Mouse (Mus musculus) adrenal gland, postnatal 36 days (tissue): Measurements from ENCODE around the gene Zwint. TPM values are rescaled to one million over a fixed set of nuclear protein-coding genes. Genes with fewer than 3 reads are reported as not detected.

Experiments used
- DNase-seq, 2 experiments: peaks; one replicate each; pipeline ENCODE4 v3.0.0; 2021; ENCODE audit warnings: mixed read lengths in 1 of 2
- long read RNA-seq, 2 experiments: library from polyadenylated mRNA; stranded (forward); transcript quantifications; one replicate each; pipeline ENCODE4 v2.0.0; 2021; ENCODE audit warnings: borderline sequencing depth in 2 of 2
- total RNA-seq, 2 experiments: library from RNA; stranded (reverse); gene quantifications; 2 replicates each; pipeline ENCODE4 v1.2.3; 2021

Gene Zwint
- total RNA-seq = 100 to 1,000 TPM; 126 to 154 TPM
- long read RNA-seq, experiment 1, transcript Zwint-201 (8 exons, 1,834 nt) = major isoform, 214 of 247 reads
- long read RNA-seq, experiment 1, transcript Zwint-202 (8 exons, 2,676 nt) = minor isoform, 6 of 247 reads
- long read RNA-seq, experiment 1, transcript Zwint-204 (8 exons, 1,138 nt) = minor isoform, 13 of 247 reads
- long read RNA-seq, experiment 1, partial matches to known transcripts = 8 of 247 reads
- long read RNA-seq, experiment 1, other reads (novel, unspliced or antisense) = 6 of 247 reads
- long read RNA-seq, experiment 2, transcript Zwint-201 (8 exons, 1,834 nt) = major isoform, 83 of 93 reads
- long read RNA-seq, experiment 2, partial matches to known transcripts = 3 of 93 reads
- long read RNA-seq, experiment 2, other reads (novel, unspliced or antisense) = 2 of 93 reads

DNA sequence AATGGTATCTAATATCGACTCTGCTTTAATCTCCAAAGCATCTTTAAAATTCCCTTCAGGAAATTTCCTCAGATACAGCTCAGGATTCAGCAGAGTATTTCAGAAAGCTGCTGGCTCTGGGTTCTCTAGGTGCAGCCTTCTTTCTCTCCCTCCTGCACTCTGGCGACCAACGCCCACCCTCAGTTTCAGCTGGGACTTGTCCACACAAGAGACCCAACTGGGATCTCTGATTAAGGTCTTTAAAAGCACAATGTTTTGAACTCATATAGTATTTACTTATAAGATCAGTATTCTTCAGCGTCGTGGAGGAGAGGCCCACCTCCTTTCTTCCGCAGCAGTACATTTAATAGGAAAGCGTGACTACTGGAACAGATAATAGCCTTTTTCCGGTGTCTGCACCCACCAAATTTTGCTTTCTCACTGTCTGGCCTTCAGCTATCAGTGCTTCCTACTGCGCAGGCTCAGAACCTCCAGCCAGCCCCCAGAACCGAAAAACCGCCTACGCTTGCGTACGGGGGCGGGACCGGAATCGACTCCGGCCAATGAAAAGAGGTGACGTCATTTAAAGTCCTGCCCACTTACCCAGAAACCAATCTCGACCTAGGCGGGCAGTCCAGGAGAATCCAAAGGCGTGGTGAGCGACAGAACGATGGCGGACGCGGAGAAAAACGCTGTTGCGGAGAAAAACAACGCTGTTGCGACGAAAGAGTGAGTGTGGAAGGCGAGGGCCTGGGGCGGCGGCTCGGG is at the start of gene Zwint:
Gene Zwint, plus strand, starts transcription at position 576 of the 747 bp plus-strand sequence.
- DNase-seq = peak; percentile 95 to 96

GRCm38 (mm10) chr10:72613125-72613915 is 41.3 kb upstream of the Zwint start:
- DNase-seq = no peak

DNA sequence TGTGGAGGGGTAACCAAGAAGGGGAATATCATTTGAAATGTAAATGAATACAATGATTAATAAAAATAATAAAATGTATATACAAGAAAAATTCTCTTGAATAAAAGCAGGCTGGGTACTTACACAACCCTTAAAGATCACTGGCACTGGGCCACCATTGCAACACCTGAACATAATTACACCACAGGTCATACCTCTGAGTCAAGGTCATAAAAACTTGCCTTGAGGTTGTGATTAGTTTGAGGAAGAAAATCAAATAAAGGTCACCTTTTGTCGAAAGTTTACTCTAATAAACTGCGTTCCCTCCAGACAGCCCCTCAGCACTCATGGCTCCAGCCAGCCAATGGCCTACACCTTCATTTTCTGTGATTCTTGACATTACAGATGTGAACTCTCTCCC is 38.5 kb upstream of the Zwint start:
- DNase-seq = no peak

GRCm38 (mm10) chr10:72620527-72620926 is 34.1 kb upstream of the Zwint start:
- DNase-seq = peak in 1 of 2 experiments; percentile 30

GRCm38 (mm10) chr10:72623561-72623960 is 31.1 kb upstream of the Zwint start:
- no peak for DNase-seq

- peak; percentile 47 to 55 for DNase-seq
Measured at GRCm38 (mm10) chr10:72634125-72634524, 20.5 kb upstream of the Zwint start.

DNA sequence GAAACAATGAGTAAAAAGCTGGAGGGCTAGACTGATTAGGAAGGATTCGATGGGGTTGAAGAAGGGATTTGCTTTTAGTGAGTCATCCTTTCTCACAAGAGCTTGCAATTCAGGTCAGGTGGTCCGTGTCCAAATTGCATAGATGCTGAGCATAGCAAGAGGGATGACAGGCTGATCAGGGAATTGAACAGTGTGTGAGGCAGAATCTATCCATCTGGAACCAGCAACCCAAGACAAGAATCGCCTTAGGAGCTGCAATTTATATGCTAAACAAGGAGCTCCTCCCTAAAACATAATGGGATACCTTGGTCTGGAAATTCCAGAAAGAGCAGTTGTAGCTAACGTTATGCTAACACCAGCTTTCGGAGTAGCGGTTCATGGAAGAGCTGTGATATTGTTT is 3.8 kb upstream of the Zwint start:
- no peak for DNase-seq

GRCm38 (mm10) chr10:72653797-72654196 is 848 bp upstream of the Zwint start:
- no peak for DNase-seq

DNA sequence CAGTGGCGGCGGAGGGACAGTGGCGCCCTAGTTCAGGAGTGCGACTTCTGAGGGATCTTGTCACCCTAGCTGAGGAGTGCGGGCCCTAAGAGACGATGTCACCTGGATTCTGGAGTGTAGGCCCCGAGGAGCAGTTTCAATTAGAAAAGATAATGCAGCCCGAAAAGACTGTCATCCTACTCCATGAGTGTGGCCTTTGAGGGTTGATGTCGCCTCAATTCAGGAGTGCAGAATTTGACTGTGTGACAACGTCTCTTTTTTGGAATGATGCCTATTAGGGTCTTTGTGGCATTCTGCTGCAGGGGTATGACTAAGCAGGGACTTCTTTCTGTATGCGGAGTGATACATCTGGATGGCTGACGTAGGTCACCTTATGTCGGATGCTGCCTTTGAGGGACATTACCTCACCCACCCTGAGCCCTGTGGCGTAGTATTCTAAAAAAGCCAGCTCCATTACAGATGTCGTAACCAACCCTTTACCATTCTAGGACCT is 418 bp downstream of the Zwint start:
- DNase-seq = peak; percentile 12 to 14

GRCm38 (mm10) chr10:72659198-72659597 is 4.6 kb downstream of the Zwint start:
- no peak for DNase-seq

GRCm38 (mm10) chr10:72660350-72660749 is 5.7 kb downstream of the Zwint start:
- DNase-seq = no peak

GRCm38 (mm10) chr10:72667856-72668255 is 13.2 kb downstream of the Zwint start:
- DNase-seq = no peak

DNA sequence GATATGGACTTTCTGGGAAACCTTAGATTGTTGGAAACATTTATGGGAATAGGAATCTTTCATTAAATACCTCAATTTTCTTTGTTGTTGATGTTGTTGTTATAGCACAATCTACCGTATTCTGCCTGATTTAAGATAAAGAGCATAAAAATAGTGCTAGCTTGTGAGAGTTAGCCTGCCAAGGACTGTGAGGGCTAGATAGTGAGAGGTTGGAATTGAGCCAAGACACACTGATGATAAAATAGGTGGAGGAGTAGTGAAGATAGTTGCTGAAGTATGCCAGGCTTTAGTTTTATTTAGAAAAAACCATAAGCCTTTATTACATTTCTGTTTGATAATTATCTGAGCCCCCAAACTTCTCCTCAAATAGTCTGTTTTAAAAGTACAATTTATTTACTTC is 14.4 kb downstream of the Zwint start:
- no peak for DNase-seq

- no peak for DNase-seq
Measured at GRCm38 (mm10) chr10:72675971-72676370, 21.3 kb downstream of the Zwint start.

GRCm38 (mm10) chr10:72676550-72676949 is 21.9 kb downstream of the Zwint start:
- DNase-seq = no peak

- no peak for DNase-seq
Measured at GRCm38 (mm10) chr10:72679086-72679485, 24.4 kb downstream of the Zwint start.

DNA sequence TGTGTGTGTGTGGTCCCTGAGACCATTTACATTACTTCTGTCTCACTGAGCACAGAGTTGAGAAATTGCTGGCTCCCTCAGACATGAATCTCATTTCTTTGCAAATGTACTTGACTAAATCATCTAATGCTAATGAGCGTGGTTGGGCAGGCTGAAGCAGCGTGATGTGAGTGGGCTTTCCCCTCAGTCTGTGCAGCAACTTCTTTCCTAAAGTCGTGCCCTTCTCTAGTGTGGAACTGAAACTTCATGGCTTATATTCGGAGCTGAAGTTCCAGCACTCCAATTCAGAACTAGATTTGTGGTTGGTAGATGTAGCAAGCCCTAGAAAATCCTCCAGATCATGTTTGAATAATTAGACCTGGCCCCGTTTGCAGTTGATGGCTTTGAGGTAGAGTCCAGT is 46.4 kb downstream of the Zwint start:
- no peak for DNase-seq

DNA sequence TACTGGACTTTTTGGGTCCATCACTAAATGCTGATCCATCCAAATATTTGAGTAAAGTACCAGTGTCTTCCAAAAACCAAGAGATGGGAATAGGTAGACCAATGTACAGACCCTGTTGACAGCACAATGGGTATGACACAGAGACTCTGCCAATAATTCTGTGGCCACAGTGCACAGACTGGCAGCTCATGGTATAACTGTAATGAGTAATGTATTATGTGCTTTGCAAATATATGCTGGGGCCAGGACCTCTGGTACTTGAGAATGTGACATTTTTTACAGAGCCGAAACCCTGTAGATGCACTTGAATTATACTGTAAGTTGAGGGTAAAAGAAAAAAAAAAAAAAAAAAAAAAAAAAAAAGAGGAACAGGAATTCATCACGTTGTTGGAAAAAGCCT is 59.1 kb downstream of the Zwint start:
- no peak for DNase-seq
